Mouse (Mus musculus) heart, postnatal 0 days (tissue): ENCODE results near the gene Zcchc7.

ENCODE experiments used
- CTCF ChIP-seq: IDR thresholded peaks from 2 replicates; pipeline ENCODE4 v1.5.1; 2016; ENCODE audit warnings: antibody characterized with exemption, control low read depth, low read depth
- EP300 ChIP-seq: IDR thresholded peaks from 2 replicates; pipeline ENCODE4 v1.6.1; 2016; ENCODE audit warnings: antibody characterized with exemption, low read depth

- TF ChIP-seq EP300 (no peak), CTCF (no peak)
These were observed 184.0 kb downstream of the Zcchc7 start for GRCm38 (mm10) chr4:44939576-44940249.
